Mouse (Mus musculus) liver, postnatal 0 days (tissue): ENCODE measurements at regions not wholly inside any gene's neighbourhood (a gene's known extent, or its start where the extent isn't known, plus 50 kb on each side); places are given as distances from the start of the nearest gene placed in this dataset.

ENCODE experiments used
- CTCF ChIP-seq: sonication (generic); IDR thresholded peaks from 2 replicates; pipeline ENCODE4 v1.5.1; 2016; ENCODE audit warnings: antibody characterized with exemption, low read depth
- EP300 ChIP-seq: IDR thresholded peaks from 2 replicates; pipeline ENCODE4 v1.6.1; 2016; ENCODE audit warnings: antibody characterized with exemption, low read depth, mild to moderate bottlenecking

- TF ChIP-seq CTCF (no peak), EP300 (no peak)
These were observed 384.4 kb downstream of the Mtx2 start for GRCm38 (mm10) chr2:75209790-75210583.
